Mouse (Mus musculus) adrenal gland, postnatal 14 days (tissue): ENCODE measurements around the gene Metap1d. TPM values are rescaled to one million over a fixed set of nuclear protein-coding genes. Genes with fewer than 3 reads are reported as not detected.

Experiments
- DNase-seq: peaks from one replicate; pipeline ENCODE4 v3.0.0; 2021; ENCODE audit warnings: mixed read lengths
- total RNA-seq: library from RNA; stranded (reverse); gene quantifications from 2 replicates; pipeline ENCODE4 v1.2.3, GENCODE M21; 2021

Metap1d gene
- total RNA-seq, 1 experiment from 2014 or later, result 36.3 TPM

- DNase-seq, result no peak
These were observed 74.4 kb downstream of the Metap1d start for GRCm38 (mm10) chr2:71527323-71528013.

- DNase-seq, result no peak
These were observed 75.1 kb downstream of the Metap1d start, which contains the start of gene Dlx1 for GRCm38 (mm10) chr2:71528014-71528713. Gene Dlx1, plus strand, starts transcription at chr2:71528113.

GRCm38 (mm10) chr2:71528714-71529510 is 75.8 kb downstream of the Metap1d start:
- no peak for DNase-seq

GRCm38 (mm10) chr2:71529511-71530351 is 76.7 kb downstream of the Metap1d start:
- peak; percentile 88 for DNase-seq

- no peak for DNase-seq
These were observed 77.5 kb downstream of the Metap1d start for GRCm38 (mm10) chr2:71530391-71531123.

GRCm38 (mm10) chr2:71531124-71531590 is 78.1 kb downstream of the Metap1d start:
- no peak for DNase-seq

- no peak for DNase-seq
These were observed 79.2 kb downstream of the Metap1d start for GRCm38 (mm10) chr2:71531990-71532970.

GRCm38 (mm10) chr2:71533094-71533493 is 80.0 kb downstream of the Metap1d start:
- no peak for DNase-seq

GRCm38 (mm10) chr2:71534242-71535052 is 81.4 kb downstream of the Metap1d start:
- DNase-seq, result peak; percentile 20

GRCm38 (mm10) chr2:71540611-71541417 is 87.7 kb downstream of the Metap1d start:
- DNase-seq, result no peak

- no peak for DNase-seq
These were observed 88.5 kb downstream of the Metap1d start for GRCm38 (mm10) chr2:71541418-71542226.

- no peak for DNase-seq
These were observed 89.2 kb downstream of the Metap1d start for GRCm38 (mm10) chr2:71542227-71542815.

- DNase-seq, result peak; percentile 64
These were observed 89.8 kb downstream of the Metap1d start for GRCm38 (mm10) chr2:71542816-71543301.

- DNase-seq, result no peak
These were observed 90.5 kb downstream of the Metap1d start for GRCm38 (mm10) chr2:71543531-71543930.

- no peak for DNase-seq
These were observed 90.9 kb downstream of the Metap1d start for GRCm38 (mm10) chr2:71543948-71544347.
